Mouse (Mus musculus) megakaryocyte, adult 5-6 weeks (primary cell): ENCODE data around the gene Arid5a. TPM values are rescaled to one million over a fixed set of nuclear protein-coding genes. Genes with fewer than 3 reads are reported as not detected.

Source experiments
- ATAC-seq: 2 replicates; pipeline ENCODE4 v1.8.0; 2016; ENCODE audit warnings: mild to moderate bottlenecking, inconsistent platforms; ENCODE audit not compliant: poor library complexity, severe bottlenecking
- total RNA-seq, 2 experiments: library from RNA; stranded (forward) in 1 of 2; stranded (reverse) in 1 of 2; fragments of 153-499, 151-499 nt in 1 of 2; fragments of 221-1000, 200-1000 nt in 1 of 2; gene quantifications; 2 replicates each; pipeline versions ENCODE4 v1.2.3 to v1.2.4; 2015 to 2017

Arid5a gene
- total RNA-seq (2015) (14.1 and 14.6 TPM in 2 replicates), total RNA-seq (2017) (27.0 and 31.9 TPM in 2 replicates)

GRCm38 (mm10) chr1:36307495-36308280 lies at the start of gene Arid5a:
Gene Arid5a, plus strand, starts transcription at chr1:36307733.
- ATAC-seq: peak; percentile 73

- ATAC-seq: peak; percentile 31
Observed at GRCm38 (mm10) chr1:36258631-36259030, 48.9 kb upstream of the Arid5a start.

GRCm38 (mm10) chr1:36259281-36259680 lies 48.3 kb upstream of the Arid5a start:
- ATAC-seq: no peak

GRCm38 (mm10) chr1:36260418-36260817 lies 47.1 kb upstream of the Arid5a start:
- no peak for ATAC-seq

- ATAC-seq: peak; percentile 75
Observed at GRCm38 (mm10) chr1:36261708-36262504, 45.6 kb upstream of the Arid5a start.

- peak; percentile 83 for ATAC-seq
Observed at GRCm38 (mm10) chr1:36263833-36264488, 43.6 kb upstream of the Arid5a start.

GRCm38 (mm10) chr1:36266293-36266692 lies 41.2 kb upstream of the Arid5a start:
- no peak for ATAC-seq

GRCm38 (mm10) chr1:36267595-36267994 lies 39.9 kb upstream of the Arid5a start:
- no peak for ATAC-seq

GRCm38 (mm10) chr1:36269121-36269795 lies 38.3 kb upstream of the Arid5a start:
- no peak for ATAC-seq

- ATAC-seq: peak; percentile 47
Observed at GRCm38 (mm10) chr1:36270666-36271065, 36.9 kb upstream of the Arid5a start.

GRCm38 (mm10) chr1:36271516-36272230 lies 35.9 kb upstream of the Arid5a start:
- peak; percentile 22 for ATAC-seq

GRCm38 (mm10) chr1:36272546-36272945 lies 35.0 kb upstream of the Arid5a start:
- ATAC-seq: peak; percentile 25

- peak; percentile 70 for ATAC-seq
Observed at GRCm38 (mm10) chr1:36273288-36273687, 34.2 kb upstream of the Arid5a start.

GRCm38 (mm10) chr1:36274455-36274854 lies 33.1 kb upstream of the Arid5a start, which contains the start of gene Neurl3:
Gene Neurl3, minus strand, starts transcription at chr1:36274679.
- ATAC-seq: peak; percentile 6; the same call in 1 of the 2 replicates

- ATAC-seq: no peak
Observed at GRCm38 (mm10) chr1:36275635-36276389, 31.7 kb upstream of the Arid5a start.

- ATAC-seq: peak; percentile 32; the same call in 1 of the 2 replicates
Observed at GRCm38 (mm10) chr1:36277267-36278060, 30.1 kb upstream of the Arid5a start.

GRCm38 (mm10) chr1:36279202-36279601 lies 28.3 kb upstream of the Arid5a start:
- peak; percentile 78 for ATAC-seq

- no peak for ATAC-seq
Observed at GRCm38 (mm10) chr1:36280938-36281337, 26.6 kb upstream of the Arid5a start.
